Mouse (Mus musculus) cerebellum, adult 18-20 months (tissue): ENCODE measurements around the gene Serpina10.
"Not testable (repeated sequence)": the region's sequence is repeated elsewhere in the genome, so short reads cannot be mapped to it uniquely, and the experiment has no call there.

ENCODE experiments used
- DNase-seq, 2 experiments: peaks; one replicate each; pipeline ENCODE4 v3.0.0; 2021

The Serpina10 gene

DNA sequence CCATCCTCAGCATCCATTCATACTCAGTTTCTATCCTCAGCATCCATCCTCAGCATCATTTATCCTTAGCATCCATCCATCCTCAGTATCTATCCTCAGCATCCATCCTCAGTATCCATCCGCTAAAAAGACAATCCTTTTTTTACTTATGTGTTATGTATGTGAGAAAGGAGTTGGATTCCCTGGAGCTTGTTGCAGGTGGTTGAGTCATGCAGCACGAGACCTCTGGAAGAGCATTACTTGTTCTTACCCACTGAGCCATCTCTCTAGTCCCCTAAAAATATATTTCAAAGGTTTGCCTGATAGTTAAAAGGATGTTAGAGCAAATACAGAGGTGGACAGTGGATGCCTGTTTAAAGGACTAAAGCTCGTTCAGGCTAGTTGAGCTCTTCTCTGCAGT is 29.4 kb downstream of the Serpina10 start:
- no peak for DNase-seq

DNA sequence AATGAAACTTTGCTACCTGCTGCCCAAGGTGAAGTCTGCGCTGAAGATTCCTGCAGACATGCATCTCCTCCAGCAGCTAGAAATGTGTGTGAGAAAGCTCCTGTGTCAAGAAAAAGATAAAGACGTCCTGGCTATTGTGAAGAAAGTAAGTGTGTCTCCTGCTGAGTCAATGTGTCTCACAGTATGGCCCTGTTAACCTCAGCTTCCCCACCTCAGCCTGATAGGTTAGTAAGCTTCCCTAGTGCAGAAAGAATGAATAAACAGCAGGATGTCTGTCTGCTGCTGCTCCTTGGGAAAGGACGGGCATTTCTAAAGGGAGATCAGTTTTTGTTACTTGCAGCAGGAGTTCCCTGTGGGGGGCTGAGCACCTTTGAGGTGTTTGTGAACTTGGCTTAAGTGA is 30.9 kb downstream of the Serpina10 start:
- DNase-seq = no peak

DNA sequence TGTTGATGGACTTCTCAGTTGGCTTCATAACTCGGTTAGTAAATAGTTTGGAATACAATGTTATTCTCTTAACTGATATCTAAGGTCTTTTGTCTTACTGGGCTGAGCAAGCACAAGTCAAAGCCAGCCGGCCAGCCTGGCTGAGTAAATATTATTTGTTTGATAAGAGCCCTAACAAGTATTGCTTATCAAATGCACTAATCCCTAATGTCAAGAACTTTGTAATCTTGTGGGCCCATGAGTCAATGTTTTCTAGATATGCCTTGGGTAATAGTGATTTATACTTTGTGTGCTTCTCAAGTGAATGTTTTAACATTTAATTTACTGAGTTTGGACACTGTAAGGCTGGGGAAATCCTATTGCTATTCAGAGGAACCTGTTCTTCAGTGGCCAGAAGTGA is 32.8 kb downstream of the Serpina10 start:
- DNase-seq = no peak

DNA sequence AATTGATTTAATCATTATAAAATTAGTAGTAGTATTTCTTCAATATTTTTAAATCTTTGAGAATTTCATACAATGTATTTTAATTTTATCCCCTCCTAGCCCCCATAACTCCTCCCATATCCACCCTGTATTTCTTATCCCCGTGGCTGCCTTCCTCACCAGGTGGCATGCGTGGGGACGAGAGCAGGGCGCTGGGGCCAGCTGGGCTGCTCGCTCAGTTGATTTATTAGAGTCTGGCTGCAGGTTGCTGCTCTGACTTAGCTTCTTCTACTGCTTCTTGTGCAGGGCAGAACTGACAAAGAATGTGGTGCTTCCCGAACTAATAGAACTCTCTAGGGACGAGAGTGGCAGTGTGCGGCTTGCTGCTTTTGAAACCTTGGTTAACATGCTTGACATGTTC is 47.5 kb downstream of the Serpina10 start:
- peak; percentile 12 to 22 for DNase-seq

DNA sequence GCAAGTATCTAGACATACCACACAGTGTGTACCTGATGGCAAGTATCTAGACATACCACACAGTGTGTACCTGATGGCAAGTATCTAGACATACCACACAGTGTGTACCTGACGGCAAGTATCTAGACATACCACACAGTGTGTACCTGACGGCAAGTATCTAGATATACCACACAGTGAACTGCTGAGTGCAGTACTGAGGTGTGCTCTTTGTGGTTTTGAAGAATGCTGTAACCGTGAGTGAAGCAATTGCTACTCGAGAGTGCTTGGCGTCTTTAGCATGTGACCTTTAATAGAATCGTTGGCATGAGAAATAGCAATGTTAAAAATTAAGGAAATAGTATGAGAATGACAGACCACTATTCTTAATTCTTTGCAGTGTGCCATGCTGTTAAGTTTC is 53.1 kb downstream of the Serpina10 start:
- not testable (repeated sequence) for DNase-seq

DNA sequence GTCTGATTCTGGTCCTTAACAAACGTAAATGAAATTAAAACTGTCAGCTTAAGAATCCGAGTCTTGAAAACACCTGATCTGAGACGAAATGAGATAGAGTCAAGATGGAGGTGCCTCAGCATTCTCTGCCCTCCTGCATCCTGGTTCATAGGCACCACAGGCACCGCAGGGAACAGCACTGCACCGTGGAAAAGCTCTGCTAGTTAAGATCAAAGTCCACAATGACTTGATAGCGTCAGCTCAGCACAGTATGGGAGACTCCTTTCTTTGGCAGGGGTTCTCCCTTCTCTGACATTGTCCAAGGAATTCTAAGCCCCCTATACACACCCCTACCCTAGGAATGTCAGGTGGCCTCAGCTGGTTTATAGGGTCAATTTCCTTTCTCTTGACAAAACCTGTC is 61.6 kb downstream of the Serpina10 start:
- no peak for DNase-seq

DNA sequence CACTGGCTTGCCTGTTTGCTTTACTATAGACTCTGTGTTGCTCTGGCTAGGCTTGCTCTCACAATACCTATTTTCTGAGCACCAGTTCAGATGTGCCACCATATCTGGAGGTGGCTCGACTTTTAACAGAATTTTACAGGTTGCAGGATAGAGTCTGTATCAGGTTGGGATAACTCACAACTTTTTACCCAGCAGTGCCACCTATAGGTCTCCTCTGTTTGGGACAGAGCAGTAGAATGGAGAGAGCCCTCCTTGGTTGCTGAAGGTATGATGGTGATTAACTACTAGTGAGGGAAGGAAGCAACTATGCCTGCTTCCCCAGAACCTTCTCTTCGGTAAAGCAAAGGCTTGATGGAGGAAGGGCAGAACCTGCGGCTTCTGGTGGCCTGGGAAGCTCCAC is 64.1 kb downstream of the Serpina10 start:
- DNase-seq = peak; percentile 8 to 22

DNA sequence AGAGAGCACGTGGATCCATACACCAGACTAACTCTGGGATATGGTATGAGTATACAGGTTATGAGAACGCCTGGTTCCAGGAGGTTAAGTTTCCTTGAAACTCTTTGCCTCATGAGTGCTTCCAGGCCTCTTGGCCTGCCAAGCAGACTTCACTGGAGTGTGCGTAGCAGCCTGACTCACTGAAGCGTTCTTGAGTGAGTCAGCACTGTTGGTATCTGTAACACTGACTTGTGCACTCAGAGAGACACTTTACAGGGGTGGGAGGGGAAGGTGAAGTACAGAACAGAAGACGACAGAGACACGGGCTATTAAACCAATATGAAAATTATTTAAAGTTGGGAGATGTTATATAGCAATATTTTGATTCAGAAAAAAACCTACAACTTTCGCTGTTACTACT is 66.1 kb downstream of the Serpina10 start:
- no peak for DNase-seq
